Mouse (Mus musculus) ovary, adult 18-20 months (tissue): Measurements from ENCODE around the gene Pla2g3.
A peak's percentile ranks its signal among the peaks of the same experiment; 100 is the strongest.

Experiments
- DNase-seq: peaks from one replicate; pipeline ENCODE4 v3.0.0; 2022; ENCODE audit warnings: low spot score, mixed read lengths

The Pla2g3 gene

DNA sequence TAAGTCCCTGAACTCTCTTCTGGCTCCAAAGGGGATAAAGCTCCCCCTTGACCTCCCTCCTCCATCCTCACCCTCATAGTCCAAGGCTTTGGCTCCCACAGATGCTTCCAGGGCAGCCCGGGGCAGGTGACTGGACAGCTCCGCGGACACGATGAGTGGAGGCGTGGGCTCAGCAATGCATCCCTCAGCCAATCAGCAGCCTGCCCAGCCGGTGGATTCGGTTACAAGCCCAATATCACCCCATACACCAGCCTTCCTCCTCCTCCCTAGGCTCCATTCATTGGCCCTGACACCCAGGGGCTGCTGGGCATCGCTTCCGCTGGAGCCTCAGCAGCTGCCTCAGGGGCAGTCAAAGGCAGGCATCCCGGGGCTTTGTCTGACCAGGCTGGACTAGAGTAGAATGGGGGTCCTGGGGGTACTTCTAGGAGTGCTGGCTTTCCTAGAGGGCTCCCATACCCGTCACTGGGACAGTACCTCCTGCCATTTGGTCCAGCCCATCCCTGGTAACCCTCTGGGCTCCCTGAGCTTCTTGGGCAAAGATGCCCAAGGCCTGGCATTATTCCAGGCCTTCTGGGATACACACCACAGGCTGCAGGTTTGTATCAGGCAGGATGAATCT is at the start of gene Pla2g3:
Pla2g3 (plus strand) TSS at position 333 of the 619 bp plus-strand sequence.
- no peak for DNase-seq

DNA sequence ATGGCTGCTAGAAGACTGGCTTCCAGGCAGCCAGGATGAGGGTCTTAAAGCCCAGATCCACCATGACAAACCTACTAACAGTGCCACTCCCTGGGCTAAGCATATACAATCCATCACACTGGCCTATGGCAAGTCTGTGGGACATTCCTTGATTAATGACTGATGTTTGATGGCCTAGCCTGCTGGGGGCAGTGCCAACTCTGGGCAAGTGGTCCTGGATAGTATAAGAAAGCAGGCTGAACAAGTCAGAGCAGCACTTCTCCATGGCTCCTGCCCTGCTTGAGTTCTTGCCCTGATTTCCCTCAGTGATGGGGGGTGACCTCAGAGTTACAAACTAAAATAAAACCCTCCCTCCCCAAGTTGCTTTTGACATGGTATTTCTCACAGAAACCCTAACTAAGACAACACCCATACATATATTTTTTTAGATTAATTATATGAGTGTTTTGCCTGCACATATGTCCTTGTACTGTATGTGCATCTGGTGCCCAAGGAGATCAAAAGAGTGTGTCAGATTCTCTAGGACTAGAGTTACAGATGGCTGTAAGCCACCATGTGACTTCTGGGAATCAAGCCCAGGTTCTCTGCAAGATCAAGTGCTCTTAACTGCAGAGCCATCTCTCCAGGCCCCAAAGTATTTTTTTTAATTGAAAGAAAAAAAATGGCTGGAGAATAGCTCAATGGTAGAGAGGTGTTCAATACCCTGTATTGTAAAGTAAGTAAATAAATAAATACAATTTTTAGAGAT is 46.2 kb upstream of the Pla2g3 start:
- DNase-seq, result no peak

DNA sequence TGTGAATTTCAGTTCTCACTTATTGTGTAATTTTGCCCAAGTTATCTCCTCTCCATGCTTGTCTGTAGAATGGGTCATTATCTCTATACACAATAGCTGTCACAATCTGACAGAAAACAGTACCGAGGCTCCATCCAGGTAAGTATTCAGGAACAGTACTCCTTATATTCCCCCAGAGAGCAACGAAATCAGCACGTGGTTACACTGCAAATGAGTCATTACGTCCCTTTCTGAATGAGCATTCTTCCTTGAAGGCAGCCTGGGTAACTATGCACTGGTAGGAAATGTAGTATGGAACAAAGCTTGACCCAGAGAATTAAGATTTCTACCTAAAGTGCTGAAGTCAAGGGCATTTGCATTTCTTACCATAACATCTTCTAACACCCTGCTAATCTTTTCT is 45.4 kb upstream of the Pla2g3 start:
- no peak for DNase-seq

GRCm38 (mm10) chr11:3443091-3443490 is 45.0 kb upstream of the Pla2g3 start:
- DNase-seq, result no peak

DNA sequence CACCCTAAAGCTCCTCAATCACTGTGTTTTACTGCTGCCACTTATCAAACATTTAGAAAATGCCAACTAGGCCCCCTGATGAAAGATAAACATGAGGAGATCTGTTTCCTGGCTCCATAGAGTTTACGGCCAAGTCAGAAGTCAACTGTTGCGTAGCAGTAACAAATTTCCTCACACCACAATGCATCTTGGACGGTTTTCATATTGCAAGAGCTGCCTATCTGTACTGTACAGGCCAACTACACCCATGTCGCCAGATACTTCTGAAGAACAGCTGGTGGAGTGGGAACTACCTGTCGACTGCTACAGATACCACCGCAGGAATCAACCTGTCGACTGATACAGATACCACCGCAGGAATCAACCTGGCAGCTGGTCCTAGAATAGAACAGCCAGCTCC is 43.2 kb upstream of the Pla2g3 start:
- DNase-seq, result no peak

GRCm38 (mm10) chr11:3451701-3452163 is 36.4 kb upstream of the Pla2g3 start:
- peak; percentile 46 for DNase-seq

- peak; percentile 92 for DNase-seq
Observed at GRCm38 (mm10) chr11:3452167-3452639, 35.9 kb upstream of the Pla2g3 start, which contains the start of gene Rnf185. Rnf185 (minus strand) TSS chr11:3452363.

- no peak for DNase-seq
Observed at GRCm38 (mm10) chr11:3452769-3453168, 35.3 kb upstream of the Pla2g3 start.

GRCm38 (mm10) chr11:3453467-3453866 is 34.6 kb upstream of the Pla2g3 start:
- no peak for DNase-seq

- DNase-seq, result no peak
Observed at GRCm38 (mm10) chr11:3454506-3454905, 33.6 kb upstream of the Pla2g3 start.

DNA sequence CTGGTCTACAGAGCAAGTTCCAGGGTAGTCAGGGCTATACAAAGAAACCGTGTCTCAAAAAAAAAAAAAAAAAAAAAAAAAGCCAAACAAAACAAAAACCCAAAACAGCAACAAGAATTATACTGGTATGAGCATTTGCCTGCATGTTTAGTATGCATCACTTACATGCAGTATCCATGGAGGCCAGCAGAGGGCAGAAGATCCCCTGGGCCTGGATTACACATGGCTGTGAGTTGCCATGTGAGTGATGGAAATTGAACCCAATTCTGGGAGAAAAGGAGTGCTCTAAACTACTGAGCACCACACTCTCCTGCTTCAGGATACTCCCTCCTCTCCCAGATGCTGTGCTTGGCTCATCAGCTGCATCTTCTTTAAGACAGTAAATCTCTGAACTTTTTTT is 31.7 kb upstream of the Pla2g3 start:
- DNase-seq, result no peak

DNA sequence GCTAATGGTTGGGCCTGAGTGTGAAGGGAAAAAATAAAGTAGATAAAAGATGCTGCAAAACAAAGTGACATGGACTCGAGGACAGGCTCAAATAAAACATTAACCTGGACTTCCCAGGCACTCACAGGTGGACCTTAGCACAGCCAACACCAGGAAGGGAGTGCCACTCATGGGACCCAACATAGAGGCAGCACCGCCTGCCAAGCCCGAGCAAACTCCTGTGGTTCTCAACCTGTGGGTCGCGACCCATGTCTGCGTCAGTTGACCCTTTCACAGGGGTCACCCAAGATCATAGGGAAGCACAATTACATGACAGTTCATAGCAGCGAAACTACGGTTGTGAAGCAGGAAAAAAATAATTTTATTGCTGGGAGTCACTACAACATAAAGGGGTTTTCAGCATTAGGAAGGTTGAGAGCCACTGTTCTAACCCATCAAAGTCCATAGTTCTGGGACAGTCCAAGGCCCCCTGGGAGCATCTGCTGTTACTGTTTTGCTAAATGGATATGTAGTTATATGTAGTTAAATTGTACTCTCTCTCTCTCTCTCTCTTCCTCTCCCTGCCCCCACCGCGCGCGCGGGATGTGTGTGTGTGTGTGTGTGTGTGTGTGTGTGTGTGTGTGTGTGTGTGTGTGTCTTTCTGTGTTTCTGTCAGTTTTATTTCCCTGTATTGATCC is 29.5 kb upstream of the Pla2g3 start:
- no peak for DNase-seq

DNA sequence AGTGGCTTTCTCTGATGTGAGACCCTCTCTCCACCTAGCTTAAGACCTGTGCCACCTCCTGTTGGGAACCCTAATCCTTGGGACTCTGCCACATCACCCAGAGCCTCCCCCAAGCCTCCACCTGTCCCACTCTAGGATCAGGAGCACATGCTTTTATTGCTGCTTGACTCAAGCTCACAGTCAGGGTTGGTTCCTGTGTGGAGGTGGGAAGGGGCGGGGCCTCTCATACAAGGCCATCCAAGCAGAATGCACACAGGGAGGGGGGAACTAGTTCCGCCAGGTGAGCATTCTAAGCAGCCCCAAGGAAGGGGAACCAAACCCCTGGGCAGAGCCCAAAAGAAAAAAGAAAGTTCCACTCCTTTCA is 29.0 kb upstream of the Pla2g3 start:
- DNase-seq, result no peak

GRCm38 (mm10) chr11:3462846-3463245 is 25.2 kb upstream of the Pla2g3 start:
- no peak for DNase-seq

- no peak for DNase-seq
Observed at GRCm38 (mm10) chr11:3471448-3471850, 16.6 kb upstream of the Pla2g3 start.

DNA sequence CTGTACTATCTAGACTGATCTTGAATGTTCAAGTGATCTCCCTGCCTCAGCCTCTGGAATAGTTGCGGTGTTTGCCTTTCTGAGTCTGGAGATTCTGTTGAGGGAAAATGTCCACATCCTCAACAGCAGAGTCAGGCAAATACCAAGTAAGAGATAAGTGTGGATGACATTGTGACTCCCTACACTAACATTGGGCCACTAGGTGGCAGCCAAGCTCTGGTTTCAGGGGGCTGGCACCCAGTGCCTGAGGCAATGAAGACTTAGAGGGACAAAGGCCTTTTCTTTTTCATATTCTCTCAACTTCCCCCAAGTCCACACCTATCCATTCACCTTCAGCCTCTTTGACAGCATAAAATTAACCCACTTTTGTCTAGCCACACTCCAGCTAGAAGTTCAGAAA is 15.6 kb upstream of the Pla2g3 start:
- peak; percentile 53 for DNase-seq

GRCm38 (mm10) chr11:3474480-3475115 is 13.5 kb upstream of the Pla2g3 start:
- no peak for DNase-seq

DNA sequence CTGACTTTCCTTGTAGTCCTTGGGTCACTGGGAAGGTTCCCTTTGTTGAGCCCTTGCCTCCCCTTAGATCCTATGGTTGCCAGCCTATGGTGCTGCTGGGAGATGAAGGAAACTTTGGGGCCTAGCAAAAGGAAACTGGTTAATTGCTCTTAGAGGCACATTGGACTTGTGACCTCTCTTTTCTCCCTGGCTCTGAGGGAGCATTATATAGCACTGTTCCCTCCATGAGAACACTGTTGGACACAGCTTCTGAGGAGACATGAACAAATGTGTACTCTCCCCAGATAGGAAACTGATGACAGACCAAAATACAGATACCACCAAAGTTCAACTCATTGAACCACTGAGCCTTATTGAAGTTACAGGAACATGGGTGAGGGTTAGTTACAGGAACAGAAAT is 12.6 kb upstream of the Pla2g3 start:
- no peak for DNase-seq

DNA sequence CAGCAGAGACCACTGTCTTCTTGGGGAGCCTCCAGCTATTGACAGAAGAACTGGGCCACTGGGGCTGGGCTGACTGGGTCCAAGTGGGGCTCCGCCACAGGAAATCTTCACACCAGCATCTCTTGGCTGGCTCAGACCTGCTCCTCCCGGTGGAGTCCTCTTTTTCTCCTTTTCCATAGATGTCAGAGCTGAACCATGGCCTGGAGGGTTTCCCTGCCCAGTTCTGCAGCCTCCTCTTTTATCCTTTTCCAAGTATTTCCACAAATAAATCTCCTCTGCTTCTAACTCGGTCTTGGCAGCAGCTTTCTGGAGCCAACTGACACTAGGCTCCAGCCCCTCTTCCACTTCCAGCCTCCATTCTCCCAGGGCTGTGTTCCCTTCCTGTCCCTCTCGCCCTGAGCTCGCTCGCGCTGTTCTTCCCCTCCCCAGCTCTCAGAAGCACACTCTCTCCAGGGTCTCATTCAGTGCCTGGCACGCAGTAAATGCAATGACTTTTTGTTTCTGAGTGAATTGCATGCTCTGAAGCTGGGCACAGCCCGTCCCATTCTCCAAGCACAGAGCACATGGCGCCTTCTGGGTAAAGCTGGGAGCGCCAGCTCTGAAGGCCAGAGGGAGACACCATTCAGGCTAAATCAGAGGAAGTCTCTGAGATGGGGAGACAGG is 4.0 kb upstream of the Pla2g3 start:
- no peak for DNase-seq

GRCm38 (mm10) chr11:3486349-3486748 is 1.7 kb upstream of the Pla2g3 start:
- DNase-seq, result no peak

DNA sequence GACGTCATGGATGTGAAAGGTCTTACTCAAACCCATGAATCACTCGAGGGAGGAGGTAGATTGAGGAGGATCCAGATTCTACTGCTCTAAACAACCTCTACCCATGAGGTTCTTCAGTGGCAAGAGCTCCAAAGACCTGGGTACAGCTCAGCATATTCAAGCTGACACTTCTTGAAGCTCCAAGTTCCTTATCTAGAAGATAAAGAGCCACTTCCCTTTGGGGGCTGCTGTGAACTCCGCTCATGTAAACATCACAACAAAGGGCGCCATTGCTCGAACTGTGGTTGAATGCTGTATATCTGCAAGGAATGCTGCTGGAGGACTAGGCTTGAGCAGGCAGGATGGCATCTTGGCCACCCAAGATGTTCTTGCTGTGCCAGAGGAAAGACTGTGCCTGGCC is 952 bp downstream of the Pla2g3 start:
- DNase-seq, result no peak

DNA sequence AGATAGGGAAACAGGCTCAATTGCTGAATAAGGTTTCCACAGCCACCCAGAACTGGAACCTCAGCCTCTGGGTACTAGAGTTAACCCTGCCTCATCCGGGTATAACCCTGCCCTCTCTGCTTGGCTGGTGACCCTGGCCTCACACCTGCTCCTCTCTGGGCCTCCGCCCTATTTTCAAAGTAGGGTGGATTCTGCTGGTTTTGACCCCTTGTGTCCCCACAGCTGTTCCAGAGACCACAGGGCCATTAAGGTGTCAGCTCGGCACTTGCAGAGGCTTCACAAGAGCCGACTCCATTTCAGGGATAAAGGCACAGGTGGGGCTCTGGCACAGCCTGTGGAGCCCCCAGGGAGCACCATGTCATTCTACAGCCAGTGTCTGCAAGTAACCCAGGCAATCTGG is 4.7 kb downstream of the Pla2g3 start:
- no peak for DNase-seq
